Mouse (Mus musculus) liver, postnatal 0 days (tissue): ENCODE measurements around the gene Smad1. TPM values are rescaled to one million over a fixed set of nuclear protein-coding genes. Genes with fewer than 3 reads are reported as not detected.

Experiments used
- ATAC-seq: fragments of 200-750 bp; cut with Nextera tagmentation; 2 replicates; pipeline ENCODE4 v1.8.0; 2017; ENCODE audit warnings: mild to moderate bottlenecking, moderate library complexity
- DNase-seq: peaks from one replicate; pipeline ENCODE4 v3.0.0-alpha.2; 2016
- H3K27ac ChIP-seq: fragments of 300-500 bp; sonication (generic); 2 replicates; pipeline ENCODE4 v1.5.1; 2014; ENCODE audit warnings: antibody characterized with exemption, moderate library complexity, mild to moderate bottlenecking, low read depth
- H3K27me3 ChIP-seq: fragments of 300-500 bp; sonication (generic); 2 replicates; pipeline ENCODE4 v1.6.1; 2014; ENCODE audit warnings: low read length, control low read depth, mixed read lengths; ENCODE audit not compliant: insufficient read depth
- H3K36me3 ChIP-seq: fragments of 300-500 bp; sonication (generic); replicated peaks from 2 replicates; pipeline ENCODE4 v1.6.1; 2014; ENCODE audit warnings: mild to moderate bottlenecking, control low read depth, low read length, moderate library complexity, mixed read lengths; ENCODE audit not compliant: insufficient read depth
- H3K4me1 ChIP-seq: fragments of 300-500 bp; sonication (generic); 2 replicates; pipeline ENCODE4 v1.6.1; 2014; ENCODE audit warnings: antibody characterized with exemption, mild to moderate bottlenecking, control low read depth; ENCODE audit not compliant: insufficient read depth
- H3K4me2 ChIP-seq: fragments of 300-500 bp; sonication (generic); 2 replicates; pipeline ENCODE4 v1.6.1; 2014; ENCODE audit warnings: low read depth, mild to moderate bottlenecking, low read length, moderate library complexity, mixed read lengths
- H3K4me3 ChIP-seq: fragments of 300-500 bp; sonication (generic); 2 replicates; pipeline ENCODE4 v1.5.1; 2014; ENCODE audit warnings: low read depth, low read length
- H3K9ac ChIP-seq: fragments of 300-500 bp; sonication (generic); replicated peaks from 2 replicates; pipeline ENCODE4 v1.6.1; 2014; ENCODE audit warnings: mild to moderate bottlenecking, moderate library complexity
- H3K9me3 ChIP-seq: fragments of 300-500 bp; sonication (generic); 2 replicates; pipeline ENCODE4 v1.6.1; 2016; ENCODE audit warnings: mild to moderate bottlenecking, control low read depth, low read length, mixed read lengths
- CTCF ChIP-seq: sonication (generic); IDR thresholded peaks from 2 replicates; pipeline ENCODE4 v1.5.1; 2016; ENCODE audit warnings: antibody characterized with exemption, low read depth
- EP300 ChIP-seq: IDR thresholded peaks from 2 replicates; pipeline ENCODE4 v1.6.1; 2016; ENCODE audit warnings: antibody characterized with exemption, low read depth, mild to moderate bottlenecking
- whole genome bisulfite sequencing: fragments of 180-500 bp; shearing (Covaris S2); extraction: QIAGEN DNeasy Blood & Tissue Kit; methylation state at CpG from one replicate; pipeline ENCODE4 v1.1.7; 2014; ENCODE audit not compliant: insufficient replicate concordance; 5-methylcytosine and 5-hydroxymethylcytosine counted together
- polyA plus RNA-seq: library from polyadenylated mRNA; unstranded; fragments of >200 nt; fragmentation: Nextera tagmentation; extraction: Ambion mirVana; gene quantifications from 2 replicates; pipeline ENCODE4 v1.2.1, GENCODE M21; 2015

Gene Smad1
- polyA plus RNA-seq, 1 experiment from 2014 or later, result 8.0 TPM

DNA sequence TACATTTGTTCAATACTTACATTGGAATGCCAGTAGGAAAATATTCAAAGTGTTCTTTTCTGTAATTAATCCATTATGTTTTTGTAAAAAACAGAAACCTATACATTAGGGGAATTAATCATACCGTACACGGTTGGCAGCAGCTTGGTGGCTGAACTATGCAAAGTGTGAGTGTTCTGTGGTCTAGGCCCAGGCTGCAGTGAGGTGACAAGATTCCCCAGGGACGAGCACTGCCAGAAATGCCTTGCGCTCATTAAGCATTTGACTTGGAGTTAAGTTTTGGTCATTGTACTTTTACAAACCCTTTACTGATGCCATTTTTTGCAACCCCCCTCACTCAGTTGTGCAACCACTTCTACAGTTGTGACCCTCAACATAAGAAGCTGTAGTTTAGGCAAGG, 70.1 kb downstream of the Smad1 start:
- DNase-seq (no peak), ATAC-seq (no peak)
- H3K4me2 ChIP-seq, result no peak overlapping the region
- H3K27me3 ChIP-seq, result no peaks in the 10 kb centered on the region
- WGBS, result 67% methylated on average over 4 of the region's 4 CpGs
- H3K36me3 ChIP-seq, result no peaks in the 10 kb centered on the region
- TF ChIP-seq CTCF, result no peak
- no peak for TF ChIP-seq EP300
- no peak overlapping the region for H3K9ac ChIP-seq
- no peaks in the 10 kb centered on the region; the same call in 1 of the 2 replicates for H3K4me1 ChIP-seq
- no peak overlapping the region for H3K4me3 ChIP-seq
- no peaks in the 10 kb centered on the region; the same call in 1 of the 2 replicates for H3K9me3 ChIP-seq
- H3K27ac ChIP-seq, result no peak overlapping the region

DNA sequence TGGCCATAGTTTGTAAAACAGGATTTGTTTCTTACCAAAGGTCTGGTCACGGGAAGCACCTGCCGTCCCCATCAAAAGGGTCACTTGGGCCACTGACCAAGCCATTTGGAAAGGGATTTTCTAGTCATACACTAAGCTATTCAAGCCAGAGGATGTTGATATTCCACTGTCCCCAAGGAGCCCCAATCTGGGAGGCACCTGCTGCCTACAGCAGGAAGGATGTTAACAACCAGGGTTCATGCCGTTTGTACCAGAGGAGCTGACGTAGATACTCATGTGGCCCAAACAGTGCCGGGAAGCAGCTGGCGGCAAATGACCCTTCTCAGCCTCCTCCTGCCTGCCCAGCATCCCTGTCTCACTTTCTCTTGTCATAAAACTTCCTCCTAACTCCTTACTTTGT, 73.8 kb downstream of the Smad1 start:
- Histone ChIP-seq H3K27ac (no peak overlapping the region), H3K36me3 (no peaks in the 10 kb centered on the region), H3K9ac (no peak overlapping the region), H3K4me2 (no peak overlapping the region), H3K27me3 (no peaks in the 10 kb centered on the region), H3K9me3 (no peaks in the 10 kb centered on the region), H3K4me1 (no peaks in the 10 kb centered on the region; the same call in 1 of the 2 replicates), H3K4me3 (no peak overlapping the region)
- DNase-seq (no peak), ATAC-seq (no peak)
- TF ChIP-seq EP300 (no peak), CTCF (no peak)
- 79% methylated on average over 6 of the region's 6 CpGs for WGBS

DNA sequence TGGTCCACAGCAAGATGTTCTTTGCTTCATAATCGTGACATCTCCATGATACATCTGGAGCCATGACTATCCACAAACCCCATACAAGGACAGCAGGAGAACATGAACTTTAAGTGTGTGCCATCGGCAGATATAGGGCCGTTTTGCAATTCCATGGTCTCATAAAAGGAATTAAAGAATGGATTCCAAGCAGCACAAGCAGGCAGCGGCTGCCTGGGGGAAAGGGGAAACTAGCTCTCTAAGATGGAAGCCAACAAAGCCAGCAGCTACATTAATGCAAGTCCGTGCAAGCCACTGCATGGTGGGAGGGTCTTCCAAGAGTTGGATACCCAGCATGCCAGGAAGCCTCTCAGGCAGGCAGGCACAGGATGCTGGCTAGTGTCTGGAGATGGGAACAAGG, 74.4 kb downstream of the Smad1 start:
- no peaks in the 10 kb centered on the region for H3K9me3 ChIP-seq
- WGBS, result 71% methylated on average over 5 of the region's 5 CpGs
- TF ChIP-seq EP300, result no peak
- no peak for TF ChIP-seq CTCF
- H3K36me3 ChIP-seq, result no peaks in the 10 kb centered on the region
- ATAC-seq, result no peak
- no peaks in the 10 kb centered on the region for H3K4me1 ChIP-seq
- no peak for DNase-seq
- no peak overlapping the region for H3K9ac ChIP-seq
- H3K4me3 ChIP-seq, result no peak overlapping the region
- no peaks in the 10 kb centered on the region for H3K27me3 ChIP-seq
- no peak overlapping the region for H3K27ac ChIP-seq
- no peak overlapping the region for H3K4me2 ChIP-seq

DNA sequence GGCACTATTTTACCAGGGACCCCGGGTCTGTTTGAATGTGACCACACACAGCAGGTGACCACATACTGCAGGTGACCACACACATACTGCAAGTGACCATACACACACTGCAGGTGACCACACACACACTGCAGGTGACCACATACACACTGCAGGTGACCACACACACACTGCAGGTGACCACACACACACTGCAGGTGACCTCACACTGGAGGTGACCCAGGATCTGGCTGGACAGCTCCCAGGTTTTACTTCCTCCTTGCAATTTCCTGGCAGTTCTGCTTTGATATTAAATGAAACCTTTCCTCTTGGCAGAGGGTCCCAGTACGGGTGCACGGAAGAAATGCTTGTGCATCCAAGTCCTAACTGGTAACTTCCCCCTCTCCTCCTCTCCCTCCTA, 75.3 kb downstream of the Smad1 start:
- DNase-seq (no peak), ATAC-seq (no peak)
- no peak overlapping the region for H3K27ac ChIP-seq
- TF ChIP-seq EP300, result no peak
- no peak for TF ChIP-seq CTCF
- no peaks in the 10 kb centered on the region for H3K27me3 ChIP-seq
- H3K9me3 ChIP-seq, result no peaks in the 10 kb centered on the region
- H3K4me1 ChIP-seq, result no peaks in the 10 kb centered on the region
- 33% methylated on average over 3 of the region's 3 CpGs for WGBS
- H3K4me3 ChIP-seq, result no peak overlapping the region
- no peak overlapping the region for H3K9ac ChIP-seq
- no peak overlapping the region for H3K4me2 ChIP-seq
- H3K36me3 ChIP-seq, result no peaks in the 10 kb centered on the region

DNA sequence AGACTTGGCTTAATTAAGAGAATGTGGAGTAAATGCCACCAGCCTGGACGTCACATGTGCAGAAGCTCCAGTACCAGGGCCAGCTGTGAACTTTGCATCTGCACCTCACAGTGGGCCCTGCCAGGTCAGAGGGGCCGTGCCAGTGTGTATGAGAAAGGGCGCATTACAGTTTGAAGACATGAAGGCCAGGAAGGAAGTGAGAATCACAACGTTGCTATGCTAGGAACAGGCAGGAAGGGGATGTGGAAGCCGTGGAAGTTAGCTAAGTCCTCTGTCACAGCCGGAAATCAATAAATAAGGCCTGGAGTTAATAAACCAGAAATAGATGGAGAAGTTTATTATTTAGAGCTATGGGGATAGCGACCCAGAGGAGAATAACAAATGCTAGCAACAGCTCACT, 76.2 kb downstream of the Smad1 start:
- TF ChIP-seq EP300 (peak; percentile 26; the same call in 1 of the 2 replicates), CTCF (no peak)
- no peaks in the 10 kb centered on the region for H3K27me3 ChIP-seq
- no peaks in the 10 kb centered on the region for H3K4me1 ChIP-seq

DNA sequence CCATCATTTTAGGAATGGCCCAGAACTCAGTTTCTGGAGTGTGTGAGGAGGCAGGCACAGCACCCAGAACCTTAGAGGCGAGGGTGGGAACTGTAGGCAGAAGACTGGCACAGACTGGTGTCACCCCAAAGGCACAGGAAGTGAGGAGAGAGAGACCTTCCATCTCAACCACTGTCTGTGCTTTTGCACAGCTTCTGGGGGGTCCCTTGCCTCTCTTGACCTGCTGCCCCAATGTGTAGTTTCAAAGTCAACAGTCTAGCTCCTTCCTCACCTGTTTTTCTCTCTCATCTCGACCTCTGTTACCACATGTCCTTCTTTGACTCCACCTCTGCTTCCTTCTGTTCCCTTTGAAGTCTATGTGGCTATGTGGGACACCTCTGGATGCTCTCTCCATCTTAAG, 88.5 kb downstream of the Smad1 start:
- no peak for ATAC-seq
- DNase-seq, result no peak
- no peak overlapping the region for H3K9ac ChIP-seq
- H3K9me3 ChIP-seq, result no peaks in the 10 kb centered on the region
- no peak overlapping the region for H3K27ac ChIP-seq
- no peak overlapping the region for H3K4me2 ChIP-seq
- WGBS, result 58% methylated on average over 2 of the region's 2 CpGs
- no peaks in the 10 kb centered on the region for H3K27me3 ChIP-seq
- no peaks in the 10 kb centered on the region for H3K4me1 ChIP-seq
- no peak for TF ChIP-seq CTCF
- no peak for TF ChIP-seq EP300
- no peak overlapping the region for H3K4me3 ChIP-seq
- H3K36me3 ChIP-seq, result no peaks in the 10 kb centered on the region

More for the DNA sequence above, 76.2 kb downstream of the Smad1 start:
- H3K9me3 ChIP-seq, result no peaks in the 10 kb centered on the region
- no peak overlapping the region for H3K9ac ChIP-seq
- no peak overlapping the region for H3K4me3 ChIP-seq
- WGBS, result 29% methylated on average over 7 of the region's 7 CpGs
- no peak for DNase-seq
- H3K4me2 ChIP-seq, result no peak overlapping the region
- H3K27ac ChIP-seq, result no peak overlapping the region
- no peaks in the 10 kb centered on the region for H3K36me3 ChIP-seq
- ATAC-seq, result no peak

DNA sequence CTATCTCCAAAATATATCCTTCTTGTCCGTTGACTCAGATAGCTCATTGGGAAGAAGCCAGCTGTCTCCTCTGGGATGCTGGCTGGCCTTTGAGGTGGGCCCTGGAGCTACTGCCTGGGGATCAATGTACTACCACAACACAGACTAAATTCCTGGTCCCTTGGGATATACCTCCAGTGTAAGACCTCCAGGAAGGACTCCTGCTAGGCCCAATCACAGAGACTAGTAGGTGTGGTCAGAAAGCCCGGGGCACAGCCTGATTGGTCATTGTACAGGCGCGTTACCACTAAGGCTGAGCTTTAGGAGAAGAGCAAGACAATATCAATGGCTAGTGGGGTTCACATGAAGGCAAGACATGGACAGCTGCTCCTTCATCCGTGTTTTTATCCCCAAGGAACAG, 93.4 kb downstream of the Smad1 start:
- DNase-seq, result no peak

More for the DNA sequence above, 93.4 kb downstream of the Smad1 start:
- Histone ChIP-seq H3K4me2 (no peak overlapping the region), H3K27ac (no peak overlapping the region), H3K27me3 (no peaks in the 10 kb centered on the region), H3K9ac (no peak overlapping the region), H3K9me3 (no peaks in the 10 kb centered on the region), H3K4me1 (no peaks in the 10 kb centered on the region), H3K4me3 (no peak overlapping the region), H3K36me3 (no peaks in the 10 kb centered on the region)
- WGBS, result 71% methylated on average over 5 of the region's 5 CpGs
- no peak for TF ChIP-seq EP300
- ATAC-seq, result no peak
